Mouse (Mus musculus): Measurements from ENCODE around the gene Myo1d. TPM values are rescaled to one million over a fixed set of nuclear protein-coding genes. Genes with fewer than 3 reads are reported as not detected.

The Myo1d gene
- total RNA-seq, 2 experiments from 2014 or later, result 6.4 to 7.0 TPM

- no peak for DNase-seq
- intact Hi-C loops (cut with DNase I; ENCODE audit: low total_unique reads), result no loop called here
Observed at GRCm38 (mm10) chr11:80496640-80497039, 283.2 kb downstream of the Myo1d start.

- intact Hi-C loops (cut with DNase I; ENCODE audit: low total_unique reads), result no loop called here
- DNase-seq, result no peak
Observed at GRCm38 (mm10) chr11:80495972-80496371, 283.9 kb downstream of the Myo1d start.

- DNase-seq, result no peak
- intact Hi-C loops (cut with DNase I; ENCODE audit: low total_unique reads), result no loop called here
Observed at GRCm38 (mm10) chr11:80494852-80495251, 285.0 kb downstream of the Myo1d start.

GRCm38 (mm10) chr11:80493186-80493585 is 286.6 kb downstream of the Myo1d start:
- intact Hi-C loops (cut with DNase I; ENCODE audit: low total_unique reads), result no loop called here
- no peak for DNase-seq

- no peak for DNase-seq
Observed at GRCm38 (mm10) chr11:80490831-80491230, 289.0 kb downstream of the Myo1d start.

GRCm38 (mm10) chr11:80489882-80490196 is 290.0 kb downstream of the Myo1d start:
- intact Hi-C loops (cut with DNase I; ENCODE audit: low total_unique reads), result no loop called here
- DNase-seq, result no peak

More at GRCm38 (mm10) chr11:80490831-80491230, 289.0 kb downstream of the Myo1d start:
- intact Hi-C loops (cut with DNase I; ENCODE audit: low total_unique reads), result no loop called here

GRCm38 (mm10) chr11:80489172-80489881 is 290.5 kb downstream of the Myo1d start:
- intact Hi-C loops (cut with DNase I; ENCODE audit: low total_unique reads), result no loop called here
- DNase-seq, result peak; percentile 49

GRCm38 (mm10) chr11:80487904-80488587 is 291.8 kb downstream of the Myo1d start:
- DNase-seq, result no peak
- intact Hi-C loops (cut with DNase I; ENCODE audit: low total_unique reads), result no loop called here

GRCm38 (mm10) chr11:80485622-80486206 is 294.1 kb downstream of the Myo1d start:
- no peak for DNase-seq
- intact Hi-C loops (cut with DNase I; ENCODE audit: low total_unique reads), result no loop called here

GRCm38 (mm10) chr11:80485120-80485551 is 294.7 kb downstream of the Myo1d start:
- intact Hi-C loops (cut with DNase I; ENCODE audit: low total_unique reads), result no loop called here
- DNase-seq, result no peak

- no peak for DNase-seq
- intact Hi-C loops (cut with DNase I; ENCODE audit: low total_unique reads), result loop anchor here (5.0 kb wide), 1 partner anchor 33 kb away; no protein-coding TSS in a partner anchor
Observed at GRCm38 (mm10) chr11:80484191-80484791, 295.5 kb downstream of the Myo1d start.

- no peak for DNase-seq
- intact Hi-C loops (cut with DNase I; ENCODE audit: low total_unique reads), result loop anchor here (5.0 kb wide), 1 partner anchor 34 kb away; no protein-coding TSS in a partner anchor
Observed at GRCm38 (mm10) chr11:80483536-80484067, 296.2 kb downstream of the Myo1d start.

- intact Hi-C loops (cut with DNase I; ENCODE audit: low total_unique reads), result loop anchor here (5.0 kb wide), 1 partner anchor 34 kb away; no protein-coding TSS in a partner anchor
- no peak for DNase-seq
Observed at GRCm38 (mm10) chr11:80482921-80483320, 296.9 kb downstream of the Myo1d start.

- intact Hi-C loops (cut with DNase I; ENCODE audit: low total_unique reads), result loop anchor here (5.0 kb wide), 1 partner anchor 35 kb away; no protein-coding TSS in a partner anchor
- no peak for DNase-seq
Observed at GRCm38 (mm10) chr11:80482347-80482746, 297.5 kb downstream of the Myo1d start.

GRCm38 (mm10) chr11:80481409-80482050 is 298.3 kb downstream of the Myo1d start:
- intact Hi-C loops (cut with DNase I; ENCODE audit: low total_unique reads), result loop anchor here (5.0 kb wide), 1 partner anchor 36 kb away; no protein-coding TSS in a partner anchor
- no peak for DNase-seq

- DNase-seq, result no peak
- intact Hi-C loops (cut with DNase I; ENCODE audit: low total_unique reads), result loop anchor here (5.0 kb wide), 1 partner anchor 37 kb away; no protein-coding TSS in a partner anchor
Observed at GRCm38 (mm10) chr11:80479906-80480866, 299.6 kb downstream of the Myo1d start.

GRCm38 (mm10) chr11:80479425-80479824 is 300.4 kb downstream of the Myo1d start:
- intact Hi-C loops (cut with DNase I; ENCODE audit: low total_unique reads), result no loop called here
- DNase-seq, result no peak

Data from gastrocnemius, postnatal 14 days (tissue).